Mouse (Mus musculus): ENCODE data around the gene Ttyh3.

DNA sequence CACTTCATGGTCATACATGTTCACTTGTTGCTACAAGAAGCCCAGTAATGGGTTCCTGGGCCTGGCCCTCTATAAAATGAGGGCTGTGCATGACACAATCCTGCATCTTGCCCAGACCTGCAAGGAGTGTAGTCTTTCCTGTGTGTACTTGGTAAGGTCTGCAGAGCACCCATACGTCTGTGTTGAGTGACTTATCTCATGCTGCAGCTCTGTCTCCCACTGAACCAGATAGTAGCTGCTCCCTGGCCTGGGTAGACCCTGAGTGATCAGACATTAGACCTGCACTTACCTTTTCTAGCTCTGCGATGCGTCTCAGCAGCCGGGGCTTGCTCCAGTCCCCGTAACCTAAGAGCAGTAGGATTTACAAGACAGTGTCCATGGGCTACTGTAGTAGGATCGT, 33.3 kb upstream of the Ttyh3 start:
- TF ChIP-seq CTCF (IDR thresholded peaks at IDR 0.05; ENCODE audit: control insufficient read depth, insufficient read depth, insufficient read length) = no peak
- TF ChIP-seq MYOD1 (IDR thresholded peaks at IDR 0.05; ENCODE audit: control insufficient read depth, insufficient read length, low read depth) = no peak
- TF ChIP-seq MAX (IDR thresholded peaks at IDR 0.05) = no peak
- no peak for TF ChIP-seq USF1 (IDR thresholded peaks at IDR 0.05; ENCODE audit: low read depth)
- no peak for TF ChIP-seq MYOG (IDR thresholded peaks at IDR 0.05; ENCODE audit: control insufficient read depth, extremely low read depth, insufficient read length)
- TF ChIP-seq CEBPB (IDR thresholded peaks at IDR 0.05; ENCODE audit: low read depth) = no peak
- no peak for TF ChIP-seq FOSL1 (IDR thresholded peaks at IDR 0.05; ENCODE audit: insufficient read depth, low read length, poor library complexity, severe bottlenecking)
